ENCODE assay signal across 10 mouse cellular contexts in the genomic region with DNA sequence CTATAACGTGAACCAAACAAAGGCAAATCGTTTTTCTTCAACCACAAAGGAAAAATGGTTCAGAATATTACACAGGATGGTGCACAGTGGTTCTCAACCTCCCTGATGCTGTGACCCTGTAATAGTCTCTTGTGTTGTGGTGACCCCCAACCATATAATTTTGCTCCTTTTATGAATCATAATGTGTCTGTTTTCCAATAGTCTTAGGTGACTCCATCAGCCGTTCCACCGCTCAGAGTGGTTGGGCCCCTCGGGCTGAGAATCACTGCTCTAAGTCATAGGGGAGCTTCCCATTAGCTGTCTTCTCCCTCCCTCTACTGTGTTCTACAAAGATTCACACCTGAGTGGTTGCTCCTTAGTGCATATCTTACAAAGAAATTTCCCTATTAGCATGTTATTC. TPM values are rescaled to one million over a fixed set of nuclear protein-coding genes. Genes with fewer than 3 reads are reported as not detected.
"Had no signal": no experiment of that assay in that cellular context is flagged by ENCODE, and none has a peak within 500 bp of the region (broad histone marks: within the 10 kb centered on the region; RNA-seq: fewer than 3 reads in every experiment).

No protein-coding gene starts in this region.

- ATAC-seq: liver, postnatal 0 days; midbrain, embryonic 15.5 days had no signal

- H3K9me3 ChIP-seq: limb, embryonic 12.5 days; liver, embryonic 13.5 days; lung, embryonic 15.5 days; megakaryocyte, embryonic 14.5 days; midbrain, embryonic 15.5 days; neural tube, embryonic 12.5 days had no signal

- H3K27ac ChIP-seq: limb, embryonic 12.5 days; liver, embryonic 13.5 days; lung, embryonic 15.5 days; macrophage; midbrain, embryonic 15.5 days; neural tube, embryonic 12.5 days had no signal

- H3K9ac ChIP-seq: limb, embryonic 12.5 days; liver, embryonic 13.5 days; liver, postnatal 0 days; lung, embryonic 15.5 days; midbrain, embryonic 15.5 days; neural tube, embryonic 12.5 days had no signal

- DNase-seq: liver, embryonic 13.5 days had no signal

- H3K4me1 ChIP-seq: neural tube, embryonic 12.5 days had no signal

- H3K27me3 ChIP-seq: limb, embryonic 12.5 days; liver, embryonic 13.5 days; lung, embryonic 15.5 days; megakaryocyte, embryonic 14.5 days; midbrain, embryonic 15.5 days; neural tube, embryonic 12.5 days had no signal

- H3K36me3 ChIP-seq: midbrain, embryonic 15.5 days had no signal

- H3K4me2 ChIP-seq: limb, embryonic 12.5 days; liver, embryonic 13.5 days; lung, embryonic 15.5 days; midbrain, embryonic 15.5 days; neural tube, embryonic 12.5 days had no signal

- H3K4me3 ChIP-seq: limb, embryonic 12.5 days; liver, embryonic 13.5 days; lung, embryonic 15.5 days; megakaryocyte, embryonic 14.5 days; midbrain, embryonic 15.5 days; neural tube, embryonic 12.5 days had no signal

RNA-seq across cellular contexts. Expression of gene Pln, which starts 9.4 kb away (rescaled TPM):
- total RNA-seq: monocyte, adult 5-6 weeks; neutrophil, adult 5-6 weeks had no signal
- polyA plus RNA-seq: macrophage had no signal
